8 mouse cellular contexts compared by ENCODE assay signal in genomic region chr4:31972181-31972580, GRCm38 (mm10). TPM values are rescaled to one million over a fixed set of nuclear protein-coding genes. Genes with fewer than 3 reads are reported as not detected.
DNase-seq lines count a peak whose midpoint lies in the region.

No protein-coding gene starts in this region.

- DNase-seq in embryo, embryonic 10.5 days (ENCODE audit: low spot score): peak; percentile 14
- no peak for DNase-seq in embryo, embryonic 9.5 days (ENCODE audit: extremely low spot score)
- DNase-seq in layer of hippocampus, adult 11-12 months (ENCODE audit: low spot score): peak; percentile 19
- DNase-seq in layer of hippocampus, postnatal 25 days (ENCODE audit: extremely low spot score in 1 of 2, low spot score in 1 of 2): no peak
- peak; percentile 36 for DNase-seq in CD4-positive helper T cell, adult 2 months (ENCODE audit: low read depth, low spot score)
- peak; percentile 24 for DNase-seq in kidney, postnatal 14 days
- DNase-seq in adrenal gland, postnatal 36 days: no peak
- no peak for DNase-seq in right cerebral cortex, postnatal 14 days

RNA-seq across cellular contexts. Expression of gene Map3k7, which starts 8.3 kb away (rescaled TPM):
- 10 to 100 TPM; 37.3 to 44.2 TPM for total RNA-seq in layer of hippocampus, postnatal 25 days (2021)
- 10 to 100 TPM; 47.2 to 50.9 TPM for total RNA-seq in adrenal gland, postnatal 36 days (2021)

Comparison
In these comparisons a context has a peak if more than half of its experiments do, and no peak if none do; other contexts are left out.
1. DNase-seq: peak in embryo, embryonic 10.5 days (single experiment), layer of hippocampus, adult 11-12 months (single experiment), CD4-positive helper T cell, adult 2 months (single experiment) and kidney, postnatal 14 days (single experiment); none in embryo, embryonic 9.5 days (single experiment), layer of hippocampus, postnatal 25 days (0 of 2), adrenal gland, postnatal 36 days (0 of 2) and right cerebral cortex, postnatal 14 days (single experiment).